Mouse (Mus musculus) splenic B cell, adult 2 months (primary cell): ENCODE measurements around the gene Ppp1r3d.

Experiments used
- DNase-seq: peaks from one replicate; pipeline ENCODE4 v3.0.0-alpha.2; 2011; ENCODE audit warnings: low read depth, low spot score
- H3K27me3 ChIP-seq: 2 replicates; pipeline ENCODE4 v1.6.1; 2012; ENCODE audit warnings: mild to moderate bottlenecking, low read length, moderate library complexity, mixed read lengths; ENCODE audit not compliant: control insufficient read depth, poor library complexity, insufficient read depth, severe bottlenecking
- H3K36me3 ChIP-seq: 2 replicates; pipeline ENCODE4 v1.6.1; 2012; ENCODE audit warnings: mild to moderate bottlenecking, low read length, moderate library complexity, mixed read lengths; ENCODE audit not compliant: control insufficient read depth, poor library complexity, insufficient read depth, severe bottlenecking

The Ppp1r3d gene

GRCm38 (mm10) chr2:178426229-178426628, 12.0 kb upstream of the Ppp1r3d start:
- Histone ChIP-seq H3K36me3 (no peaks in the 10 kb centered on the region), H3K27me3 (no peaks in the 10 kb centered on the region)
- peak; percentile 24 for DNase-seq

GRCm38 (mm10) chr2:178423223-178423622, 9.0 kb upstream of the Ppp1r3d start:
- DNase-seq, result no peak
- Histone ChIP-seq H3K36me3 (no peaks in the 10 kb centered on the region), H3K27me3 (no peaks in the 10 kb centered on the region)

- H3K36me3 ChIP-seq, result no peaks in the 10 kb centered on the region
- no peaks in the 10 kb centered on the region for H3K27me3 ChIP-seq
- no peak for DNase-seq
Measured at GRCm38 (mm10) chr2:178422186-178422585, 7.9 kb upstream of the Ppp1r3d start.

- no peak for DNase-seq
- H3K36me3 ChIP-seq, result no peaks in the 10 kb centered on the region
Measured at GRCm38 (mm10) chr2:178421603-178422002, 7.3 kb upstream of the Ppp1r3d start.

GRCm38 (mm10) chr2:178420576-178420975, 6.3 kb upstream of the Ppp1r3d start:
- no peak for DNase-seq
- H3K36me3 ChIP-seq, result no peaks in the 10 kb centered on the region
- no peaks in the 10 kb centered on the region for H3K27me3 ChIP-seq

More at GRCm38 (mm10) chr2:178421603-178422002, 7.3 kb upstream of the Ppp1r3d start:
- no peaks in the 10 kb centered on the region for H3K27me3 ChIP-seq

- no peak for DNase-seq
- Histone ChIP-seq H3K27me3 (no peaks in the 10 kb centered on the region), H3K36me3 (no peaks in the 10 kb centered on the region)
Measured at GRCm38 (mm10) chr2:178416970-178417369, 2.7 kb upstream of the Ppp1r3d start.

- Histone ChIP-seq H3K36me3 (no peaks in the 10 kb centered on the region), H3K27me3 (no peaks in the 10 kb centered on the region)
- DNase-seq, result no peak
Measured at GRCm38 (mm10) chr2:178416427-178416826, 2.2 kb upstream of the Ppp1r3d start.

- Histone ChIP-seq H3K36me3 (no peaks in the 10 kb centered on the region), H3K27me3 (no peaks in the 10 kb centered on the region)
- no peak for DNase-seq
Measured at GRCm38 (mm10) chr2:178415150-178415448, 827 bp upstream of the Ppp1r3d start.

- no peak for DNase-seq
- Histone ChIP-seq H3K27me3 (no peaks in the 10 kb centered on the region), H3K36me3 (no peaks in the 10 kb centered on the region)
Measured at GRCm38 (mm10) chr2:178413481-178414260, 601 bp downstream of the Ppp1r3d start.

GRCm38 (mm10) chr2:178413081-178413480, 1.2 kb downstream of the Ppp1r3d start:
- no peak for DNase-seq
- Histone ChIP-seq H3K27me3 (no peaks in the 10 kb centered on the region), H3K36me3 (no peaks in the 10 kb centered on the region)

GRCm38 (mm10) chr2:178412598-178412997, 1.7 kb downstream of the Ppp1r3d start:
- no peak for DNase-seq

GRCm38 (mm10) chr2:178410286-178410685, 4.0 kb downstream of the Ppp1r3d start:
- no peak for DNase-seq
- H3K27me3 ChIP-seq, result no peaks in the 10 kb centered on the region
- no peaks in the 10 kb centered on the region for H3K36me3 ChIP-seq

More at GRCm38 (mm10) chr2:178412598-178412997, 1.7 kb downstream of the Ppp1r3d start:
- Histone ChIP-seq H3K36me3 (no peaks in the 10 kb centered on the region), H3K27me3 (no peaks in the 10 kb centered on the region)

- no peaks in the 10 kb centered on the region for H3K36me3 ChIP-seq
- DNase-seq, result no peak
- no peaks in the 10 kb centered on the region for H3K27me3 ChIP-seq
Measured at GRCm38 (mm10) chr2:178409024-178409423, 5.2 kb downstream of the Ppp1r3d start.

GRCm38 (mm10) chr2:178407053-178407815, 7.0 kb downstream of the Ppp1r3d start, which contains the start of gene Sycp2:
Sycp2 (minus strand) TSS chr2:178407685.
- no peaks in the 10 kb centered on the region for H3K27me3 ChIP-seq
- no peaks in the 10 kb centered on the region for H3K36me3 ChIP-seq
- no peak for DNase-seq
